In genomic region chr3:123616956-123617355, GRCm38 (mm10) we compare ENCODE assay signal across 20 mouse cellular contexts.
DNase-seq lines count a peak whose midpoint lies in the region.
"Had no signal": no experiment of that assay in that cellular context is flagged by ENCODE, and none has a peak within 500 bp of the region (broad histone marks: within the 10 kb centered on the region; RNA-seq: fewer than 3 reads in every experiment).

No protein-coding gene starts in this region.

- DNase-seq in left cerebral cortex, adult 9 months (ENCODE audit: low spot score in 2 of 2), result peak; percentile 10 to 13
- no peak for DNase-seq in left cerebral cortex, adult 11 months (ENCODE audit: low spot score)
- DNase-seq in frontal cortex, postnatal 10 days (ENCODE audit: low spot score in 2 of 2), result peak; percentile 14 to 17
- DNase-seq in frontal cortex, postnatal 36 days (ENCODE audit: low spot score in 2 of 2), result peak; percentile 19 to 34
- peak; percentile 25 for DNase-seq in right cerebral cortex, postnatal 25 days
- DNase-seq in neural tube, embryonic 10.5 days (ENCODE audit: extremely low spot score, low spot score), result no peak
- DNase-seq in spleen, postnatal 14 days (ENCODE audit: low spot score in 2 of 2), result no peak
- DNase-seq: adrenal gland, adult 2 months; adrenal gland, postnatal 36 days; B cell, adult 2 months; cerebellum, adult 8-10 months; cerebellum, postnatal 25 days; gastrocnemius, postnatal 10 days; heart, postnatal 14 days; kidney, adult 8-10 months; kidney, postnatal 4 days; liver, postnatal 0 days; lung, postnatal 36 days; thymus, adult 18-20 months; thymus, postnatal 25 days had no signal

Comparison
In these comparisons a context has a peak if more than half of its experiments do, and no peak if none do; other contexts are left out.
1. DNase-seq: peak in left cerebral cortex, adult 9 months (2 of 2), frontal cortex, postnatal 10 days (2 of 2), frontal cortex, postnatal 36 days (2 of 2) and right cerebral cortex, postnatal 25 days (single experiment); none in left cerebral cortex, adult 11 months (single experiment), neural tube, embryonic 10.5 days (single experiment) and spleen, postnatal 14 days (0 of 2).